Mouse (Mus musculus): ENCODE data around the gene Gm3625. TPM values are rescaled to one million over a fixed set of nuclear protein-coding genes. Genes with fewer than 3 reads are reported as not detected.
"Not testable (repeated sequence)": the region's sequence is repeated elsewhere in the genome, so short reads cannot be mapped to it uniquely, and the experiment has no call there.

The Gm3625 gene
- polyA plus RNA-seq, 1 experiment from 2014 or later: not detected

DNA sequence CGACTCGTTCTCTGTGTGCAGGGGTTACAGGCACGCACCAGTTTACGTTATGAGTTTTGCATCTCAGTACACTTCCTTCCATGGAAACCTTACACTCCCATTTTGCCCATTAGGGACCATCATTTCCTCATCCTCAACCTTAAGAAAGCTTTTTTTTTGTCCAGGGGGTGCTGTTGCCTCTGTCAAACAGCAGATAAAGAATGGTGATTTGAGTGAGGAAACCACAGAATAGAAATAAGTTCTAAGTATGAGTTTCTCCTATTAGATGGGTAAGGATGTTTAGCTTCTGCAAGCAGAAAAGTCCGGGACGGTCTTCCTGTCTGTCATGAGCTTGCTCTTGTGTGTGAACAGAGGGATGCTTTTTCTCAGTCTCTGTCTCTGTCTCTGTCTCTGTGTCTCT, 702 bp downstream of the Gm3625 start:
- no peak for DNase-seq (ENCODE audit: low spot score)
- H3K27ac ChIP-seq: no peak overlapping the region; the same call in 1 of the 2 replicates
- WGBS: 76% methylated on average over 6 of the region's 6 CpGs

DNA sequence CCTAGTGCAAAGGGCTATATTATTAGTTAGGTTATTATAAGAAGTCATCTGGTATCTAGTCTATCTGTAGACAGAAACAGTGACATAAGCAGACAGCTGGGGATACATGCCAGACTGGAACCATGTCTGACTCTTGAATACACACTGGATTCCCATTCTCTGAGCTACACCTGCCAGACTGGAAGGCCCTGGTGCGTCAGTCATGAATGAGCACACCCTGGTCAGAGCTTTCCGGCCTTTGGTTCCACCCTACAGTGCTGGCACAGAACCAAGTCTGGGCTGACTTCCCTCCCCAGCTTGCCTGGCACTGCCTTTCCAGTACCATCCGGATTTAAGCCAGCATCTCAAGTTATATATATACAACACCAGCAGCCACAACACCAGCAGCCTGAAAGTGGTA, 4.1 kb downstream of the Gm3625 start:
- H3K4me3 ChIP-seq: no peak overlapping the region
- no peak overlapping the region for H3K27ac ChIP-seq
- peaks cover 7% of the 10 kb centered on the region; the same call in 1 of the 2 replicates for H3K4me1 ChIP-seq
- 92% methylated on average over 3 of the region's 3 CpGs for WGBS
- no peaks in the 10 kb centered on the region for H3K36me3 ChIP-seq
- DNase-seq (ENCODE audit: low spot score): no peak
- peaks cover 8% of the 10 kb centered on the region for H3K27me3 ChIP-seq (ENCODE audit: low read depth, poor library complexity, severe bottlenecking)
- no peaks in the 10 kb centered on the region for H3K9me3 ChIP-seq (replicated peaks)

More for the DNA sequence above, 702 bp downstream of the Gm3625 start:
- peak overlapping the region; percentile 92 for H3K4me3 ChIP-seq
- no peaks in the 10 kb centered on the region for H3K9me3 ChIP-seq (replicated peaks)
- H3K27me3 ChIP-seq (ENCODE audit: low read depth, poor library complexity, severe bottlenecking): peaks cover 8% of the 10 kb centered on the region
- H3K36me3 ChIP-seq: no peaks in the 10 kb centered on the region
- H3K4me1 ChIP-seq: peaks cover 13% of the 10 kb centered on the region; the same call in 1 of the 2 replicates

DNA sequence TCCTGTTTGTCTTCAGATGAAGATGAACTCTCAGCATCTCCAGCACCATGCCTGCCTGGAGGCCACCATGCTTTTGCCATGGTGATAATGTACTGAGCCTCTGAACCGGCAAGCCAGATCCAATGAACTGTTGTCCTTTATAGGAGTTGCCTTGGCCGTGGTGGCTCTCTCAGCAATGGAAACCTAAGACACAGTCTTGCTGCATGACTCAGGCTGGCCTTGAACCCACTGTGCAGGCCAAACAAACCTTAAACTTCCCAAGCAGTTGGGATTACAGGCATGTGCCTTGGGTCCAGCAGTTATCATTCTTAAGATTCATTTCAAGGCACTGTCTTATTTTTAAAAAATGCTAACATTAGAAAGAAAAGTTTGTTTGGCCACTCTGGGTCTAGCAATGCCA, 4.9 kb downstream of the Gm3625 start:
- Histone ChIP-seq H3K4me1 (peaks cover 5% of the 10 kb centered on the region; the same call in 1 of the 2 replicates), H3K27ac (no peak overlapping the region), H3K36me3 (no peaks in the 10 kb centered on the region), H3K9me3 (replicated peaks) (no peaks in the 10 kb centered on the region), H3K27me3 (ENCODE audit: low read depth, poor library complexity, severe bottlenecking) (peaks cover 8% of the 10 kb centered on the region), H3K4me3 (no peak overlapping the region)
- WGBS: 80% methylated on average over 2 of the region's 2 CpGs
- no peak for DNase-seq (ENCODE audit: low spot score)

DNA sequence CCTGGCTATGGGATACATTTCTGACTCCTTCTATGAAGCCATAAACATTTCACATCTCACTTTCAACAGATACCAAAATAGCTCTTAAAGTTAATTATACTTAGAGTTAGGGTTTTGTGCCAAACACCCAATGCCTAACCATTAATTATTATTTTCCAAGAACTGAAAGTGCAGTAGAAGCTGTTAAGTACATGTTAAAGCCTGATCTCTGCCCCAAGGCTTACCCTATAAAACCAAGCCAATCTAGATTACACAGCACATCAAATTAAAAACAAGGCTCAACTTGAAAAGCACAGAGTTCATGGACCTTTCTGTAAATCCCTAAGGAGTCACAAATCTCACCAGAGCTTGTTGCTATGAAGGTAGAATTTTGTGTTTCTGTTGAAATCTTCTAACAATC, 10.4 kb downstream of the Gm3625 start:
- no peak for DNase-seq (ENCODE audit: low spot score)
- H3K9me3 ChIP-seq (replicated peaks): no peaks in the 10 kb centered on the region
- H3K27me3 ChIP-seq (ENCODE audit: low read depth, poor library complexity, severe bottlenecking): no peaks in the 10 kb centered on the region
- no peaks in the 10 kb centered on the region for H3K36me3 ChIP-seq
- H3K4me1 ChIP-seq: no peaks in the 10 kb centered on the region
- H3K4me3 ChIP-seq: no peak overlapping the region
- no peak overlapping the region for H3K27ac ChIP-seq

DNA sequence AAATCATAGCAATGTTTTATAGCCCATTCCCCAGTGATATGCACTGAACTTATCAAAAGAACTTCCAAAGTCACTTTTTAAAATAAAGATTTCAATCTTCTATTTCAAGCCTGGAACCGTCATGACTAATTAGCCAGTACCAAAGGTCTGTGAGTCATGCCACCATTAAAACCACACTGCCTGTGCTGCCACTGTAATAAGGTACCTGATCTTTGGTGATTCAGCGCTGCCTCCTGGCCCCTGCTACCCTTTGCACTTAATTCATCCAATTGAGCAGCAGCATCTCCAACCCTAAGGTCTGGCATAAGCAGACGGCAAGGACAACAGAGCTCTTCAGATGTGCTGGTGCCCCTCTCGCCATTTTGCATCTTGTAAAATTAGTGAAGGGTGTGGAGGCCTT, 18.7 kb downstream of the Gm3625 start:
- DNase-seq (ENCODE audit: low spot score): no peak
- no peaks in the 10 kb centered on the region for H3K27me3 ChIP-seq (ENCODE audit: low read depth, poor library complexity, severe bottlenecking)
- H3K27ac ChIP-seq: no peak overlapping the region
- 79% methylated on average over 4 of the region's 4 CpGs for WGBS
- no peaks in the 10 kb centered on the region for H3K36me3 ChIP-seq
- no peaks in the 10 kb centered on the region for H3K4me1 ChIP-seq
- no peak overlapping the region for H3K4me3 ChIP-seq
- no peaks in the 10 kb centered on the region for H3K9me3 ChIP-seq (replicated peaks)

DNA sequence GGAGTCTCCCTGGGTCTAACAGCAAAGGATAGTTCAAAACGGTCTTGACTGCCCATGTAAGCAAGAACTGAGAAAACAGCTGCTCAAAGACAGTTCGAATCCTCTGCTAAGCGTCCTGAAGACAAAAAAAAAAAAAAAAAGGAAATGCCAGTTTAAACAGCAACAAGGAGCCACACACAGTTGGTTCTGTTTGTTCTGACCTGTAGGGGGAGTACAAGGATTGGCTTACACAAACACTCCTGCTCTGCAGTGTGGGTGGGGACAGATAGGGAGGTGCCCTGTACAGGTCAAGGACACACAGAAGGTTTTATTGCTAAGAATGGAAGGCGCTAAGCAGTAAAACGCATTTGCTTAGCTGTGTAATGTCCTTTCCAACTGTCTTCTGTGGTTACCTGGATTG, 20.9 kb downstream of the Gm3625 start:
- 39% methylated on average over 5 of the region's 5 CpGs for WGBS
- Histone ChIP-seq H3K27ac (no peak overlapping the region), H3K36me3 (no peaks in the 10 kb centered on the region), H3K27me3 (ENCODE audit: low read depth, poor library complexity, severe bottlenecking) (no peaks in the 10 kb centered on the region), H3K4me3 (no peak overlapping the region), H3K9me3 (replicated peaks) (no peaks in the 10 kb centered on the region), H3K4me1 (no peaks in the 10 kb centered on the region)
- DNase-seq (ENCODE audit: low spot score): no peak

DNA sequence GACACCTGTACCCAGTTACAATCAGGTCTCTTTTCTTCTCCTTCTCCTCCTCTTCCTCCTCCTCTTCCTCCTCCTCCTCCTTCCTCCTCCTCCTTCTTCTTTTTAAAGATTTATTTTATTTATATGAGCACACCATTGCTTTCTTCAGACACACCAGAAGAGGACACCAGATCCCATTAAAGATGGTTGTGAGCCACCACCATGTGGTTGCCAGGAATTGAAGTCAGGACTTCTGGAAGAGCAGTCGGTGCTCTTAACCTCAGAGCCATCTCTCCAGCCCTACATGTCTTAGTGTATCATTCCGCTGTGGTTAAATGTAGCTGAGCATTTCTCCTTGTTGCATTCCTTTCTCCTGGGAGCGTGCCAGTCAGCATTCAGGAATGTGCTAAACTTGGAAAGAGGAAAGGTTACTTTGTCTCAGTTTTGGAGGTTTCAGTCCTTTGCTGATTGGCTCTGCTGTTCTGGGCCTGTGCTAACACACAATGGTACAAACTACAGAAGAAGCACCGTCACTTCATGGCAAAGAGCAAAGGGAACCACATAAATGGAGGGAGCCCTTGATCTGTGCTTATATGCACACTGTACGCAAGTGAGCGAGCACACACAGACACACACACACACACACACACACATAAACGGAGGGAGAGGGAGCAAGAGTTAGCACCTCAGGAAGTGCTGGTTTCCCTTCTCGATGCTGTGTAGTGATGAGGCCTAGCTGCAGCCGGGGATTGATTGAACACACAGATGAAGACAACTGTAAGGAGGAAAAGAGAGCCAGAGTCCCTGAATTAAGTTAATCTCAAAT, 34.0 kb downstream of the Gm3625 start:
- Histone ChIP-seq H3K4me1 (no peaks in the 10 kb centered on the region), H3K4me3 (no peak overlapping the region), H3K27me3 (ENCODE audit: low read depth, poor library complexity, severe bottlenecking) (no peaks in the 10 kb centered on the region), H3K27ac (no peak overlapping the region), H3K36me3 (no peaks in the 10 kb centered on the region), H3K9me3 (replicated peaks) (no peaks in the 10 kb centered on the region)
- DNase-seq (ENCODE audit: low spot score): no peak
- WGBS: 87% methylated on average over 9 of the region's 9 CpGs

DNA sequence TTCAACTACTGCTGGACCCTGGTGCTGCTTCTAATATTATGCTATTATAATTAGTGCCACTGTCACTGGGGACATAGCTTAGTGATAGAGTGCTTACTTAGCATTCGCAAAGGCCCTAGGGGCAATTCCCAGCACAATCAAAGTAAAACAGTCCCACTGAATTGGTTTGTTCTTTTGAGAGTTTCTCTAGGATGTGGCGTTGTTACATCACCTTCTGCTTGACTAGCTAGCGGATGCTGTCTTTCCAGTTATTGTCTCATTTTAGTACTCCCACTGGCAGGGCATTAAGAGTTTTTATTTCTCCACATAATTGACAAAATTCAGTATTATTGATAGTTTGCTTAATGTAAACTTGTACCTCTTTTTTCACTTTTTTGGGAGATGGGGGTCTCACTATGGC, 34.7 kb downstream of the Gm3625 start:
- Histone ChIP-seq H3K4me1 (no peaks in the 10 kb centered on the region), H3K27ac (no peak overlapping the region), H3K4me3 (no peak overlapping the region), H3K27me3 (ENCODE audit: low read depth, poor library complexity, severe bottlenecking) (no peaks in the 10 kb centered on the region), H3K36me3 (no peaks in the 10 kb centered on the region), H3K9me3 (replicated peaks) (no peaks in the 10 kb centered on the region)
- no peak for DNase-seq (ENCODE audit: low spot score)
- 88% methylated on average over 3 of the region's 3 CpGs for WGBS

DNA sequence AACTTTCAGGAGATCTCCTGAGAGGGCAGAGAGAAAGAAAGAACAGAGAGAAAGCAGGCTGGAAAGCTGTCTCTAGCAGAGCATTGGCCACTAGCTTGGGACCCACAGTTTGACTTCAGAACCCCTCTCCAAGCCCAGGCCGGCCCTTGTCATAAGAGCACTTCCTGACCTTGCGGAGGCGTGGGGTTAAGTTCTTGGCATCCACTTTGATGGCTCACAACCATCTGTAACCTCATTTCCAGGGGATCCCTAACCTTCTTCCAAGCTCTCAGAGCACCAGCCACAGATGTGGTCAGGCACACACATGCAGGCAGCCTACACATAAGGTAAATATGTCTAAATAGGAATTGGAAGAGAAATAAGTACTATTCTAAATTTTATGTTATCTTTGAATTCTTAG, 35.3 kb downstream of the Gm3625 start:
- Histone ChIP-seq H3K4me1 (no peaks in the 10 kb centered on the region), H3K36me3 (no peaks in the 10 kb centered on the region), H3K4me3 (no peak overlapping the region), H3K9me3 (replicated peaks) (no peaks in the 10 kb centered on the region), H3K27me3 (ENCODE audit: low read depth, poor library complexity, severe bottlenecking) (no peaks in the 10 kb centered on the region), H3K27ac (no peak overlapping the region)
- WGBS: 75% methylated on average over 3 of the region's 3 CpGs
- DNase-seq (ENCODE audit: low spot score): no peak

DNA sequence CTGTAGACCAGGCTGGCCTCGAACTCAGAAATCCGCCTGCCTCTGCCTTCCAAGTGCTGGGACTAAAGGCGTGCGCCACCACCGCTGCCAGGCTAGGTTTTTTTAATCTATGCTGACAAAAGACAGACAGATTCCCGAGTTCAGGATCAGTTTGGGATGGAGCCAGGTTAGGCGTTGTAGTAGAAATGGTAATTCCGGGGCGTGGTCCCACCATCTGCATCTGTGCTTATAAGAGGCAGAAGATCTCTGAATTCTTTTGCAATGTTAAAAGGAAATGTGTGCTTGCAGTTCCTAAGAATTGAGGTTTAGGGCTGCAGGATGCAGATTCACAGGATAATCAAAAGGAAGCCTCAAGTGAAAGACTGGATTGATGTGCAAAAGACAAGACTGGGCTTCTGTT, 35.8 kb downstream of the Gm3625 start:
- no peaks in the 10 kb centered on the region for H3K4me1 ChIP-seq
- H3K9me3 ChIP-seq (replicated peaks): no peaks in the 10 kb centered on the region
- DNase-seq (ENCODE audit: low spot score): no peak

DNA sequence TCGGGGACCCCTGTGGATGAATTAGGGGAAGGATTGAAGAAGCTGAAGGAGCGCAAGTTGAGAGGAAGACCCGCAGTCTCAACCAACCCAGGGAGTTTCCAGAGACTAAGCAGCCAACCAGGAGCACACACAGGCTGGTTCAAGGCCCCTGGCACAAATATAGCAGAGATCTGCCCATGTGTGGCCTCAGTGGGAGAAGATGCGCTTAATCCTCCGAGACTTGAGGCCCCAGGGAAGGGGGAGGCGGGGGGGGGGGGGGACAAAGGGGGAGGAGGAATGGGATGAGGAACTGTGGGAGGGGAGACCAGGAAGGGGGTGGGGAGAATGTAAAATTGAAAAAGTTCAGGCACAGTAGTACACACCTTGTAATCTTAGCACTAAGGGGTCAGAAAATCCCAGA, 37.3 kb downstream of the Gm3625 start:
- DNase-seq (ENCODE audit: low spot score): no peak
- Histone ChIP-seq H3K27me3 (ENCODE audit: low read depth, poor library complexity, severe bottlenecking) (no peaks in the 10 kb centered on the region), H3K36me3 (no peaks in the 10 kb centered on the region), H3K4me3 (no peak overlapping the region), H3K4me1 (no peaks in the 10 kb centered on the region), H3K27ac (no peak overlapping the region), H3K9me3 (replicated peaks) (no peaks in the 10 kb centered on the region)
- 78% methylated on average over 6 of the region's 6 CpGs for WGBS

More for the DNA sequence above, 35.8 kb downstream of the Gm3625 start:
- no peaks in the 10 kb centered on the region for H3K27me3 ChIP-seq (ENCODE audit: low read depth, poor library complexity, severe bottlenecking)
- no peak overlapping the region for H3K27ac ChIP-seq
- WGBS: 87% methylated on average over 9 of the region's 9 CpGs
- no peak overlapping the region for H3K4me3 ChIP-seq
- no peaks in the 10 kb centered on the region for H3K36me3 ChIP-seq

DNA sequence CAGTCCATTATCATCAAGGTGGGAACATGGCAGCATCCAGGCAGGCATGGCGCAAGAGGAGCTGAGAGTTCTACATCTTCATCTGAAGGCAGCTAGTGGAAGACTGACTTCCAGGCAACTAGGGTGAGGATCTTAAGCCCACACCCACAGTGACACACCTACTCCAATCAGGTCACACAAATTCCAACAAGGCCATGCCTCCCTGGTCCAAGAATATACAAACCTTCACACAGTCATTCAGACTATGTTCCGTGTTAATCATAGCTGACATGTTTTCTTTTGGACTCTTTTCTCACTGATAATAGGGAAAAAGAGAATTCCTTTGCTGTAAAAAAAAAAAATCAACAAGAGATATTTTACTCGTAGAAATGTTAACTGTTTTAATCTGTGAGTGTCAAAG, 39.0 kb downstream of the Gm3625 start:
- H3K9me3 ChIP-seq (replicated peaks); H3K36me3 ChIP-seq; H3K4me3 ChIP-seq; H3K27me3 ChIP-seq (ENCODE audit: low read depth, poor library complexity, severe bottlenecking); H3K4me1 ChIP-seq; H3K27ac ChIP-seq; DNase-seq (ENCODE audit: low spot score): not testable (repeated sequence)
- WGBS: 89% methylated on average over 3 of the region's 3 CpGs

DNA sequence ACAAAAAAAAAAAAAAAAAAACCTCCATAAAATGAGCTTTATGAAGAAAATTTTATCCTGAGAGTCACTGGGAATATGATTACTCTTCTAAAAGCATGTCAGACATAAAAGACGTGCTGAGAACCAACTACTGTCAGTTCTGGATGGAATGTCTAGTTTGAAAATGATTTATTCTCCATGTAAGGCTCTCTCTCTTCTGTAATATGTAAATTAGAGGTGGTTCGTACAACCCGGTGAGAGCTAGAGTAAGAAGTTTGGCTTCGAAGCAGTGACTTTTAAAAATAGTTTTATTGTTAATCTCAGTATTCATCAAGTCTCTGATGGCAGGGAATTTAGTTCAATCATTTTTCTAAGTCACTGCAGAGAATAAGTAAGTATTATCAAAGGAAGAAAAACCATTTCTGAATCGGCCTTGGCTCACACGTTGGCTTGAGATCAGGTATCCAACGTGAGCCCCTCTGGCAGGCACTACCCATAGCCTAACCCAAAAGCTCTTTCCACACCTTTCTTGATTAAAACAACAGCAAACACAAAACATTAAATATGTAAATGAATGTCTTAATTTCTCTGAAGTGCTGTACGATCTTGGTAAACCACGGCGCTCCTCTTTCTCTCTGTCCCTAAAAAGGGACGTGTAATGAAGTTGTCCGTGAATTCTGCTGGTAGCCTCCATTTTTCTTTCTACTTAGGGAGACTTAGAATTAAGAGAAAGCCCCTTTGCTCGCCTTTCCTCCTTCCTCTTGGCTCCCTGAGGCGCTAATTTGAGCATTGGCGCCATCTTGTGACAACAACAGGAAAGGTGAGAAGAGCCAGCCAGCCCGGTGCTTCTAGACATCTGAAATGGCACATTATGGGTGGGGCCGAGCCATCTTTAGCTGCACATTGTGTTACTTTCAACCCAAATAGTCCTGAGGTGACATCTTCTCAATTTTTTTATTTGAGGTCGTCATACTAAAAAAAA, 44.4 kb downstream of the Gm3625 start:
- 26% methylated on average over 18 of the region's 18 CpGs for WGBS
- H3K9me3 ChIP-seq (replicated peaks): no peaks in the 10 kb centered on the region
- H3K27ac ChIP-seq: no peak overlapping the region
- DNase-seq (ENCODE audit: low spot score): peak; percentile 75
- H3K4me1 ChIP-seq: 0 out of 2 replicates have a peak, but pooled peaks cover 2% of the 10 kb centered on the region
- H3K4me3 ChIP-seq: no peak overlapping the region
- H3K36me3 ChIP-seq: no peaks in the 10 kb centered on the region
- no peaks in the 10 kb centered on the region for H3K27me3 ChIP-seq (ENCODE audit: low read depth, poor library complexity, severe bottlenecking)

Measured in limb, embryonic 10.5 days (tissue).